Mouse (Mus musculus): ENCODE measurements at regions not wholly inside any gene's neighbourhood (a gene's known extent, or its start where the extent isn't known, plus 50 kb on each side); places are given as distances from the start of the nearest gene placed in this dataset.

- no peak for DNase-seq (ENCODE audit: low spot score)
Measured at GRCm38 (mm10) chr3:37876016-37876765, 151.9 kb upstream of the Gm5148 start.

- DNase-seq (ENCODE audit: low spot score), result no peak
Measured at GRCm38 (mm10) chr3:37875331-37876015, 151.2 kb upstream of the Gm5148 start.

- DNase-seq (ENCODE audit: low spot score), result no peak
Measured at GRCm38 (mm10) chr3:37874864-37875263, 150.6 kb upstream of the Gm5148 start.

GRCm38 (mm10) chr3:37874346-37874745, 150.1 kb upstream of the Gm5148 start:
- DNase-seq (ENCODE audit: low spot score), result no peak

GRCm38 (mm10) chr3:37872329-37872728, 148.0 kb upstream of the Gm5148 start:
- DNase-seq (ENCODE audit: low spot score), result no peak

GRCm38 (mm10) chr3:37871076-37871475, 146.8 kb upstream of the Gm5148 start:
- no peak for DNase-seq (ENCODE audit: low spot score)

GRCm38 (mm10) chr3:37868454-37868853, 144.2 kb upstream of the Gm5148 start:
- no peak for DNase-seq (ENCODE audit: low spot score)

- no peak for DNase-seq (ENCODE audit: low spot score)
Measured at GRCm38 (mm10) chr3:37862756-37863155, 138.5 kb upstream of the Gm5148 start.

- no peak for DNase-seq (ENCODE audit: low spot score)
Measured at GRCm38 (mm10) chr3:37860715-37861461, 136.6 kb upstream of the Gm5148 start.

GRCm38 (mm10) chr3:37860034-37860714, 135.9 kb upstream of the Gm5148 start:
- no peak for DNase-seq (ENCODE audit: low spot score)

GRCm38 (mm10) chr3:37858624-37859302, 134.5 kb upstream of the Gm5148 start:
- no peak for DNase-seq (ENCODE audit: low spot score)

- DNase-seq (ENCODE audit: low spot score), result no peak
Measured at GRCm38 (mm10) chr3:37846191-37847003, 122.1 kb upstream of the Gm5148 start.

- no peak for DNase-seq (ENCODE audit: low spot score)
Measured at GRCm38 (mm10) chr3:37845313-37846023, 121.2 kb upstream of the Gm5148 start.

- DNase-seq (ENCODE audit: low spot score), result no peak
Measured at GRCm38 (mm10) chr3:37844731-37845312, 120.5 kb upstream of the Gm5148 start.

- no peak for DNase-seq (ENCODE audit: low spot score)
Measured at GRCm38 (mm10) chr3:37842289-37842688, 118.0 kb upstream of the Gm5148 start.

GRCm38 (mm10) chr3:37838896-37839295, 114.6 kb upstream of the Gm5148 start:
- DNase-seq (ENCODE audit: low spot score), result no peak

GRCm38 (mm10) chr3:37836749-37837148, 112.5 kb upstream of the Gm5148 start:
- no peak for DNase-seq (ENCODE audit: low spot score)

- no peak for DNase-seq (ENCODE audit: low spot score)
Measured at GRCm38 (mm10) chr3:37835687-37836086, 111.4 kb upstream of the Gm5148 start.

GRCm38 (mm10) chr3:37835135-37835534, 110.8 kb upstream of the Gm5148 start:
- DNase-seq (ENCODE audit: low spot score), result no peak

GRCm38 (mm10) chr3:37834626-37835025, 110.3 kb upstream of the Gm5148 start:
- no peak for DNase-seq (ENCODE audit: low spot score)
